Mouse (Mus musculus) liver, embryonic 14.5 days (tissue): Measurements from ENCODE around the gene Pip5k1c.

Experiments used
- CTCF ChIP-seq: IDR thresholded peaks from 2 replicates; pipeline ENCODE4 v1.5.1; 2016; ENCODE audit warnings: antibody characterized with exemption, low read depth, control low read depth
- EP300 ChIP-seq: IDR thresholded peaks from 2 replicates; pipeline ENCODE4 v1.6.1; 2016; ENCODE audit warnings: antibody characterized with exemption, low read depth

DNA sequence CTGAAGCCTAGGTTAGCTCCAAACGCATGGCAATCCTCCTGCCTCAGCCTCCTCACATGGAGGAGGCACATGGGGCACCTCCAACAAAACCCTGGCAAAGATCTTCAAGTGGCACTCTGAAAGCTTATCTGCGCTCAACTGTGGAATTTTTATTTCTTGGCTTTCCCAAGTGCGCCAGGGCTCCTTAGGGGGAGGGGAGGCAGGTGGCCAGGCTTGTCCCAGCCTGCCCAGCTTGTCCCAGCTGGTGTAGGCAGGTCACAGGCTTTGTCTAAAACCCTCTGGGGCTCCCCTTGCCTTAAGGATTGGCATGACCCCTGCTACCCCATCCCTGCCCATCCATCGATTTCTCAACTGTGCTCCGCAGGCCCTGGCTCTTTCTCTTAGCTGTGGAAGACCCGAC lies 8.6 kb upstream of the Pip5k1c start:
- TF ChIP-seq EP300 = no peak
- TF ChIP-seq CTCF = no peak
